Mouse (Mus musculus) liver, adult 2 months (tissue): Measurements from ENCODE around the gene Il12b. TPM values are rescaled to one million over a fixed set of nuclear protein-coding genes. Genes with fewer than 3 reads are reported as not detected.

Experiments
- DNase-seq: peaks from one replicate; pipeline ENCODE4 v3.0.0-alpha.2; 2011; ENCODE audit warnings: low read depth, low spot score; ENCODE audit errors: extremely low read depth
- H3K27ac ChIP-seq: fragments of 200-500 bp; replicated peaks from 2 replicates; pipeline ENCODE4 v1.5.1; 2012; ENCODE audit warnings: low read depth, mild to moderate bottlenecking, control low read depth, inconsistent platforms, low read length; ENCODE audit not compliant: insufficient read depth
- H3K27me3 ChIP-seq: fragments of 200-500 bp; 2 replicates; pipeline ENCODE4 v1.6.1; 2012; ENCODE audit warnings: mild to moderate bottlenecking, moderate library complexity, low read length, inconsistent platforms; ENCODE audit not compliant: control insufficient read depth, insufficient read depth
- H3K36me3 ChIP-seq: fragments of 200-500 bp; 2 replicates; pipeline ENCODE4 v1.6.1; 2012; ENCODE audit warnings: low read length, inconsistent platforms; ENCODE audit not compliant: control insufficient read depth, insufficient read depth
- H3K4me1 ChIP-seq: fragments of 200-500 bp; 2 replicates; pipeline ENCODE4 v1.6.1; 2011; ENCODE audit warnings: low read length; ENCODE audit not compliant: control insufficient read depth, insufficient read depth
- H3K4me3 ChIP-seq: fragments of 200-500 bp; 2 replicates; pipeline ENCODE4 v1.5.1; 2011; ENCODE audit warnings: low read depth, mild to moderate bottlenecking, control low read depth, low read length, moderate library complexity; ENCODE audit not compliant: insufficient read depth
- H3K79me2 ChIP-seq: fragments of 200-500 bp; 2 replicates; pipeline ENCODE4 v1.6.1; 2012; ENCODE audit warnings: inconsistent platforms, mild to moderate bottlenecking, low read length, moderate library complexity; ENCODE audit not compliant: control insufficient read depth, insufficient read depth
- H3K9ac ChIP-seq: fragments of 200-500 bp; 2 replicates; pipeline ENCODE4 v1.6.1; 2012; ENCODE audit warnings: low read depth, mild to moderate bottlenecking, control low read depth, inconsistent platforms, low read length
- CTCF ChIP-seq: fragments of 200-500 bp; IDR thresholded peaks from 2 replicates; pipeline ENCODE4 v1.5.1; 2011; ENCODE audit warnings: low read depth, low read length, control low read depth
- POLR2A ChIP-seq: fragments of 200-500 bp; IDR thresholded peaks from 2 replicates; pipeline ENCODE4 v1.6.1; 2011; ENCODE audit warnings: low read length, control low read depth; ENCODE audit not compliant: insufficient read depth; ENCODE audit errors: extremely low read depth
- WGBS: fragments of 180-500 bp; shearing (Covaris S2); methylation state at CpG from one replicate; pipeline ENCODE4 v1.1.7; 2018; 5-methylcytosine and 5-hydroxymethylcytosine counted together
- polyA plus RNA-seq: library from polyadenylated mRNA; depleted of rRNA; stranded (reverse); fragments of >200 nt; gene quantifications from 2 replicates; pipeline ENCODE4 v1.2.3, GENCODE M21; 2012
- total RNA-seq: library from RNA; depleted of rRNA; stranded (reverse); fragments of >200 nt; gene quantifications from 2 replicates; pipeline ENCODE4 v1.2.3, GENCODE M21; 2014

The Il12b gene
- total and polyA plus RNA-seq, 2 experiments: not detected

DNA sequence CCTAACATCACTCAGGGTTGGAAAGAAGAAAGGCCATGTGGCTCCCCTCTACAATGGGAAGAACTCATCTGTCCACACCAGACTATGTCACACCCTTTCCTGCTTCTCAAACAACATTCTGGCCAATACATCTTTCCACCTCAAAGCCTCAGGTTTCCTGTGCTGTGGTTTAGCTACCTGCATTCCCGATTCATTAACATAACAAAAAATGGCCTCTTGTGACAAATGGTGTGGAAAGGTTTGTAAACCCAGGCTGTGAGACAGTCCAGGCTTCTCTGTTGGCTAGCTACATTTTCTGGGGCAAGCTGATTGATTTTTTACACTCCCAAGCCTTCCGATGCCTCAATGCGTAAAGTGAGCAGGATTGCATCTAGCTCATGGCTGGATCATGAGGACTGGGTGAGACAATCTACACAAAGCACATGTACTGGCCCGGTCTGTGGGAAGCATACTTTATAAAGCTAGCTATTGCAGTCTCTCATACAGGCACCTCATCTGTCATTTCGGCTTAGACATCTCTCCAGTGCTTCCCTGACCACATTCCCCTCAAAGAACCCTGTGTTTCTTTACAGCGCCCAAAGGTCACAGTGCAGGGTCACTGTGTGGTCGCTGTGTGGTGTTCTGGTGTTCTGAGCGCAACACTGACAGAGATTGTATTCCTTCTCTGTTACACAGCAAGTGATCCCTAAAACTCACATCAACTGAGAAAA lies 6.6 kb upstream of the Il12b start:
- H3K4me3 ChIP-seq: no peak overlapping the region
- no peak overlapping the region for H3K27ac ChIP-seq
- H3K4me1 ChIP-seq: no peaks in the 10 kb centered on the region
- H3K36me3 ChIP-seq: no peaks in the 10 kb centered on the region
- DNase-seq: no peak
- no peaks in the 10 kb centered on the region for H3K79me2 ChIP-seq
- peaks cover 4% of the 10 kb centered on the region; the same call in 1 of the 2 replicates for H3K27me3 ChIP-seq
- 83% methylated on average over 8 of the region's 8 CpGs for WGBS
- no peak for TF ChIP-seq POLR2A
- no peak for TF ChIP-seq CTCF
- H3K9ac ChIP-seq: no peak overlapping the region

DNA sequence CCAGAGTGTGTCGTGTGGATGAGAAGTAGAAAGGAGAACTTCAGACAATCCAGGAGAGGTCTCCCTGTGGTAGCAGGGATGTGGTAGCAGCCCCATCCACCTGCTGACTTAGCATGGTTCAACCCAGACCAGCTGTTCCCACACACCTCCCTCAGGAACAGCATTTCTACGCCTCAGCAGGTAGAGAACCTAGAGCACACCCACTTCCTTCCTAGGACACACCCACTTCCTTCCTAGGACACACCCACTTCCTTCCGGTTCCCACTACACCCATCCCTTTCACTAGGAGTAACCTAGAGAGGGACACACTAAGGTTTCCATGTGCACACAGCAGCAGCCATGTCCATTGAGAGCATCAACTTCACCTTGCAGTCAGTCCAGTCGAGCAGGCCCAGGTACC lies 4.5 kb upstream of the Il12b start:
- Histone ChIP-seq H3K9ac (no peak overlapping the region), H3K4me3 (no peak overlapping the region), H3K27ac (no peak overlapping the region), H3K79me2 (no peaks in the 10 kb centered on the region), H3K36me3 (no peaks in the 10 kb centered on the region), H3K4me1 (no peaks in the 10 kb centered on the region), H3K27me3 (no peaks in the 10 kb centered on the region; the same call in 1 of the 2 replicates)
- WGBS: 87% methylated on average over 4 of the region's 4 CpGs
- no peak for DNase-seq
- TF ChIP-seq POLR2A (no peak), CTCF (no peak)

DNA sequence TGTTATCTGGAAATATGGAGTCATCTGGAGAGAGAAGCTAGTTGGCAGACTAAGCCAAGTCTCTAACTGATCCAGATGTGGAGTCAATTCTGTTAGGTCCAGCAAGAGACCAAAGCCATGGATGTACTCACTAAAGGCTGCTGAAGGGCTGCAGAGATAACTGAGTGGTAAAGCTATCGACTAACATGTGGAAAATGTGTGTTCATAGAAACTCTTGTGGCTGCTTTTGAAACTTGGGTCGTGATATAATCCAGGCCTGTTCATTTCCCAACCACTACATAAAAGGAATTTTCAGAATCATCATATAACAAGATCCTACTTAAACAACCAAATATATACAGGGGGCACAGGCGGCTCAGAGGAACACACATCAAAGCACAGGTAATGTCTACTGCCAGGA lies 2.3 kb upstream of the Il12b start:
- DNase-seq: no peak
- H3K27me3 ChIP-seq: no peaks in the 10 kb centered on the region; the same call in 1 of the 2 replicates
- TF ChIP-seq POLR2A (no peak), CTCF (no peak)
- H3K4me1 ChIP-seq: no peaks in the 10 kb centered on the region
- no peak overlapping the region for H3K4me3 ChIP-seq
- no peaks in the 10 kb centered on the region for H3K79me2 ChIP-seq
- H3K36me3 ChIP-seq: no peaks in the 10 kb centered on the region
- no peak overlapping the region for H3K27ac ChIP-seq
- WGBS: 81% methylated on average over 3 of the region's 3 CpGs
- no peak overlapping the region for H3K9ac ChIP-seq

DNA sequence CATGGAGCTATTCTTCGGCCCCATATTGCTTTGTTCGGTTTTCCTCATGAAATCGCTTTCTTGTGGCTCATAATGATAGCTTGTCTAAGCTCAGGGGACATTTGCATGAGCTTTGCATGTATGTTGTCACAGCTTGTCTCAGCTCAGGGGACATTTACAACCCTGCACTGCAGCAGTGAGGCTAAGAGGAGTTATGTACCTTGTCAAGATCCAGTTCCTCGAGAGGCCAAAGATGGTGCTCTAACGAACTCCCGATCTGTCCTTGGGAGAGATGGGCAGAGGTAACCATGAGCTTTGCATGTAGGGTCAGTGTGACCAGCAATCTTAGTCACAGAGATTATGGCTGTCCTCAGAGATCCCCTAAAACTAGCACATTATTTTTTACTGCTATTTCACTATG lies 1.5 kb upstream of the Il12b start:
- no peak for TF ChIP-seq POLR2A
- TF ChIP-seq CTCF: no peak
- Histone ChIP-seq H3K79me2 (no peaks in the 10 kb centered on the region), H3K9ac (no peak overlapping the region), H3K27me3 (no peaks in the 10 kb centered on the region), H3K27ac (no peak overlapping the region), H3K4me3 (no peak overlapping the region), H3K4me1 (no peaks in the 10 kb centered on the region), H3K36me3 (no peaks in the 10 kb centered on the region)
- WGBS: 83% methylated on average over 6 of the region's 6 CpGs
- no peak for DNase-seq

DNA sequence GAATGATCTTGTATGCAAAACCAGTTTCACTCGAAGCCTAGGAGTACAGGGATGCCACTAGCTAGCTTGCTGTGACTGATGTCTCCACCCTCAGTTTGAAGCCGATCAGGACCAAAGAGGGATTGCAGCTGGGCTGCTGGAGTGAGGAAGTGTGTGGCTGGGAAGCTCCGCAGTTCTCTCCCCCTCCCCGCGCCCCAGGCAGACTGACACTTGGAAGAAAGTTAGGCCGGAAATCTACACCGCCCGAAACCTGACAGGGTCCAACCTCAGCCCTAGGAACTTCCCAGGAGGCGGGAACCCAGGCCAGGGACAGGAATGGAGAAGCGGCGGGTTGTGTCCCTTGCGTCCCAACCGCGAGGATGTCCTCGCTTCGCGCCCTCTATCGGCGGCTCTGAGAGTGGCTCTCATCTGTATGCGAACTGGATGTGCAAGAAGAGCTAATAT lies 1.1 kb upstream of the Il12b start:
- no peak overlapping the region for H3K27ac ChIP-seq
- no peaks in the 10 kb centered on the region for H3K79me2 ChIP-seq
- no peak overlapping the region for H3K4me3 ChIP-seq
- peak; percentile 85 for TF ChIP-seq CTCF
- no peak for TF ChIP-seq POLR2A
- H3K4me1 ChIP-seq: no peaks in the 10 kb centered on the region
- peak; percentile 29 for DNase-seq
- 5% methylated on average over 20 of the region's 20 CpGs for WGBS
- H3K27me3 ChIP-seq: no peaks in the 10 kb centered on the region
- H3K9ac ChIP-seq: no peak overlapping the region
- H3K36me3 ChIP-seq: no peaks in the 10 kb centered on the region

DNA sequence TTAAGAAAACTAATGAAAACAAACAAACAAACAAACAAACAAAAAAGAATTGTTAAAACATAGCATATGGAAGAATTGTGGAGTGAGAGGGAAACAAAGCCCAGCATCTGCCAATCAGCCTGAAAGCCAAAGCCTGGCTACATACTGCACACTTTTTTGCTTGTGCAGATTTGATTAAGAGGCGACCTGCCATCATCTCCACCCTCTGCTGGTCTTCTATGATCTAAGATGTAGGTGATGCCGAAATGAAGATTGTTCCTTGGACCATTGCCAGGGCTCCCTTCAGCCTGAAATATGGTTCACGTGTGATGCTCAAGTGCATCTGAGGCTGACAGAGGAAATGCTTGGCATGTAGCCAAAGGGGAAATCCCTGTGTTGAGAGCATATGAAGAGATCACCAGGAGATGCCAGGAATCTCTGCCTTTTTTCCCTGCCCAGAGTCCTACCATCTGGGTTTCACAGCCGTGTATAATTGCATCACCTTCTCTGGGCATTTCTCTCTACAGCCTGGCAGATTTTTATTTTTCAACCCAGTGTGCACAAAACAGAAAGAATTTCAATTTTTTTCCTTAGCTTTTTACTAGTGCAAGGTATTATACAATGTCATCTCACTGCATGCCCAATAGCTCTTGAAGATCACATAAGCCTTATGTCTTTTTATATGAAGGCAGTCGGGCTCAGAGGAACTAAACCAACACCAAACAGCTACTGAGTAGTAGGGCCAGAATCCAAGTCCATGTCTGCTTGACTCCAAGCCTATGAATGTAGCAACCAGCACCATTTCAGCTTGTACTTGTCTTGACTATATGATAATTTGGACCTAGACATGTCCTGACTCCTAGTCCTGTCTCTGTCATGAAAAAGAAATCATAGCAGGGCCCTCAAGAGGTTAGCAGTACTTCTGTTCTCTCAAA lies 2.0 kb downstream of the Il12b start:
- Histone ChIP-seq H3K4me1 (0 out of 2 replicates have a peak, but pooled peaks cover 2% of the 10 kb centered on the region), H3K9ac (no peak overlapping the region), H3K27ac (no peak overlapping the region), H3K36me3 (no peaks in the 10 kb centered on the region), H3K27me3 (no peaks in the 10 kb centered on the region), H3K4me3 (no peak overlapping the region), H3K79me2 (no peaks in the 10 kb centered on the region)
- TF ChIP-seq CTCF (no peak), POLR2A (no peak)
- DNase-seq: no peak
- 50% methylated on average over 5 of the region's 5 CpGs for WGBS
